Mouse (Mus musculus) adrenal gland, adult 2 months (tissue): Measurements from ENCODE around the gene Ptcd1. TPM values are rescaled to one million over a fixed set of nuclear protein-coding genes. Genes with fewer than 3 reads are reported as not detected.
"Not testable (repeated sequence)": the region's sequence is repeated elsewhere in the genome, so short reads cannot be mapped to it uniquely, and the experiment has no call there.

ENCODE experiments used
- DNase-seq: peaks from one replicate; pipeline ENCODE4 v3.0.0; 2021
- polyA plus RNA-seq: library from polyadenylated mRNA; depleted of rRNA; stranded (reverse); fragments of >200 nt; gene quantifications from 2 replicates; pipeline ENCODE4 v1.2.3, GENCODE M21; 2012; rRNA removed
- total RNA-seq, 2 experiments: library from RNA; stranded (reverse); gene quantifications; 2 replicates each; pipeline ENCODE4 v1.2.3; 2021

The Ptcd1 gene
- total and polyA plus RNA-seq, 3 experiments = 23.8 to 25.8 (median 24.4) TPM

GRCm38 (mm10) chr5:145114071-145114605, 52.8 kb downstream of the Ptcd1 start, which contains the start of gene Arpc1b:
Gene Arpc1b, plus strand, starts transcription at chr5:145114215.
- DNase-seq = peak; percentile 88

DNA sequence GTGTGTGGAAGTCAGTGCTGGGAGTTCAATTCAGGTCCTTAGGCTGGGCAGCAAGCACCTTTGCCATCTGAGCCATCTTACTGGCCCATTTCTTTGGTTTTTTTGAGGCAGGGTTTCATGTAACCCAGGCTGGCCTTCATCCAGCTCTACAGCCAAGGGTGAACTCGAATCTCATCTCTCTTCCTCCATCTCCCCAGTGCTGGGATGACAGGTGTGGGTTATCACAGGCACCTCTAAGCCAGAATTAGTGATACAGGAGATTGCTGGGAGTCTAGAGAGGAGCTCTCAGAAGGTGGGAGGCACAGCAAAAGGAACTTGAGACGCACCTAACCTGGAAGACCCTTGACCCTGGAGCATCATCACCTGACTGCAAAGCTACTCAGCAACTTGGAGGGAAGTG, 53.5 kb downstream of the Ptcd1 start:
- no peak for DNase-seq

GRCm38 (mm10) chr5:145112566-145112965, 54.3 kb downstream of the Ptcd1 start:
- peak; percentile 70 for DNase-seq

DNA sequence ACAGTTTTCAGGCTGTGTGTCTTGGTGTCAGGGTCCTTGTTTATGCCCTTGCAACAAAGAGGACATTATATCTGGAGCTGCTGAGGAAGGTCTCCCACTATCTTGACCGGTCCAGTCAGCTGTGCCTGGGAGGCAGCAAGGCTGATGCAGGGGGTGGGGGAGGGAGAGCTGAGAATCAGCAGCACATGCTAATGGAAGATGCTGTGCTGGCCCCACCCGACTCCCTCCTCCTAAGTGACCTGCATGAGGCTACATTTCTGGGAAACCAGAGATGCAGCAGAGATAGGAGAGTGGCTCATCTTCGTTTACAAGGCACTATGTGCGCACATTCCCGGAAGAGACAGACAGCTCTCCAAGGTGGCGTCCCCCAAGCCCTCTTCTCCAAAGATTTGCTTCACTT, 56.5 kb downstream of the Ptcd1 start:
- DNase-seq = no peak

DNA sequence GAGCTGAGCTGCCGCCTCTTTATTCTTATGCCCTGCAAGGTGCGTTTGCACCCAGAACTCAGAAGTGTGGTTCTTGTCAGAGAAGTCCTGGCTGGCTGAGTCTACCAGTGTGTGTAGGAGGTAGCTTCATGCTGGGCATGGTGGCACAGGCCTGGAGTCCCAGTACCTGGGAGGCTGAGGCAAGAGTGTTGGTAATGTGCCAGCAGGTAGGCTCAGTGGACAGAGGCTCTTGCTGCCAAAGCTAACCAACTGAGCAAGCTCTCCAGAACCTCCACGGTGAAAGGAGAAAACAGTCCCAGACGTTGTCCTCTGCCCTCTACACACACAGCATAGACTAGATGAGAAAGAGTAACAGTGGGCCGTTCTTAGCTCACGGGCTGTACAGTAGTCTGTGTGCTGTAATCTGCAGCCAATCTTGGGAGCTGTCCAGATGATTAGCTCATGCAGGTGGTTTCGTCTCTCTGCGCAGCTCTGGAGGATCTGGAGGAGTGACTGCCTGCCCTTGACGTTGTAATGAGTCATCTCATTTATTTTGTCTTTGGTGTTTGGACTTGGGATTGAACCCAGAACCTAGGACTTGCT, 61.1 kb downstream of the Ptcd1 start:
- peak; percentile 71 for DNase-seq

DNA sequence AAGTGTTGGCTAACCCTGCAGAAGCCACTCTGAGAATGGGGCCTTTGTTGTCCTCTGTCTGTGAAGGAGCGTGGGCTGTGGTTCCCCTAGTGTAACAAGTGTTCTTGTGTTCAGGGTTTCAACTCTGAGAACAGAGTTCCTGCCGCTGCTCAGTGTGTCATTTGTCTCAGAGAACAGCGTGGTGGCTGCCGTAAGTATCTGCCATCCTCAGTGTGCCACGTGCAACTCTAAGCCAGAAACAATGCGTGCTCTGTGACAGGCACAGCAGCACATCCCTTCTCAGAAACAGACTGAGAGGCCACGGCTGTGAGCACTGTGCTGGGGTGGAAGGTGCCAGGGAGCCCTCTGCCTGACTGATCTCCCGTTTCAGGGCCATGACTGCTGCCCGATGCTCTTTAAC, 62.6 kb downstream of the Ptcd1 start:
- no peak for DNase-seq

- no peak for DNase-seq
These were observed 64.2 kb downstream of the Ptcd1 start for GRCm38 (mm10) chr5:145102706-145103105.

DNA sequence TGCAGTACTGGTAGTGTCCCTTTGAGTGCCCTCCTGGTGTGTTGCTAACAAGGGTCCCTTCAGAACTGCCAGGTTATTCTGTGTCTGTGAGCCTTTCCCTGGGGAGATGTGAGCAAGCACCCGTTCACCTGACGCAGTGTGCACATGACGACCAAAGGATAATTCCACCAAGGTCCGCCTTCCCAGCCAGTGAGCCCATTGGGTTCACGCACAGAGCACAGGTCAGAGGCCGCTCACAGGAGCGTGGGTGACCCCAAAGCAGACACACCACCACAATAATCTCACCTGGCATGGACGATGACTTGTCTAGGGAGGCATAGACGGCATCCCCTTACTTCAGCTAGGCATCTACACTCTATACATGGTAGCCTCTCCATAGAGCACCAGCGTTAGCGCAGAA, 65.5 kb downstream of the Ptcd1 start:
- not testable (repeated sequence) for DNase-seq

DNA sequence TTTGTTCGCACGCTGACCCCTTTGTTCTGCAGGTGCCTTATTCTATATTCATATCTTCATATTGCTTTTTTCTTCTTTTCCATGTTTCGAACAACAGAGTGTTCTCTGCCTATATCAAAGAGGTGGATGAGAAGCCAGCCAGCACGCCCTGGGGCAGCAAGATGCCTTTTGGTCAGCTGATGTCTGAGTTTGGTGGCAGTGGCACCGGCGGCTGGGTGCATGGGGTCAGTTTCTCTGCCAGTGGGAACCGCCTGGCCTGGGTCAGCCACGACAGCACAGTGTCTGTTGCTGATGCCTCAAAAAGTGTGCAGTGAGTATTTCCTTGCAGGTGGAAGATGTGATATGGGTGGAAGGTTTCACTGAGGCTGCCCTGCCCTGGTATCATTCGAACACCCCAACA, 65.9 kb downstream of the Ptcd1 start:
- no peak for DNase-seq

GRCm38 (mm10) chr5:145098340-145098821, 68.5 kb downstream of the Ptcd1 start:
- DNase-seq = no peak

Other genes starting within 250 kb of the Ptcd1 start
- 10 to 100 TPM; 19.5 to 21.6 TPM for gene Smurf1, start 201.3 kb downstream of the Ptcd1 start, total RNA-seq
- gene Smurf1, start 201.3 kb downstream of the Ptcd1 start, polyA plus RNA-seq = 18.6 and 20.7 TPM in 2 replicates
- gene Gm4871, start 134.4 kb downstream of the Ptcd1 start, total RNA-seq = not detected
- not detected in 2 replicates for gene Gm4871, start 134.4 kb downstream of the Ptcd1 start, polyA plus RNA-seq
- gene 1700018F24Rik, start 124.1 kb downstream of the Ptcd1 start, total RNA-seq = not detected
- gene 1700018F24Rik, start 124.1 kb downstream of the Ptcd1 start, polyA plus RNA-seq = not detected in 2 replicates
- gene Arpc1a, start 83.3 kb downstream of the Ptcd1 start, total RNA-seq = 100 to 1,000 TPM; 111 to 129 TPM
- gene Arpc1a, start 83.3 kb downstream of the Ptcd1 start, polyA plus RNA-seq = 70.9 and 78.6 TPM in 2 replicates
- not detected for gene Kpna7, start 83.1 kb downstream of the Ptcd1 start, total RNA-seq
- not detected in 2 replicates for gene Kpna7, start 83.1 kb downstream of the Ptcd1 start, polyA plus RNA-seq
- 100 to 1,000 TPM; 212 to 236 TPM for gene Arpc1b, start 52.9 kb downstream of the Ptcd1 start, total RNA-seq
- gene Arpc1b, start 52.9 kb downstream of the Ptcd1 start, polyA plus RNA-seq = 450 and 491 TPM in 2 replicates
- gene Pdap1, start 26.9 kb downstream of the Ptcd1 start, total RNA-seq = 10 to 100 TPM; 86.5 to 87.6 TPM
- 29.6 and 33.6 TPM in 2 replicates for gene Pdap1, start 26.9 kb downstream of the Ptcd1 start, polyA plus RNA-seq
- 100 to 1,000 TPM; 103 to 113 TPM for gene Bud31, start 26.7 kb downstream of the Ptcd1 start, total RNA-seq
- gene Bud31, start 26.7 kb downstream of the Ptcd1 start, polyA plus RNA-seq = 26.2 and 27.3 TPM in 2 replicates
- 10 to 100 TPM; 19.8 to 20.1 TPM for gene Cpsf4, start 105 bp upstream of the Ptcd1 start, total RNA-seq
- gene Cpsf4, start 105 bp upstream of the Ptcd1 start, polyA plus RNA-seq = 15.2 and 16.8 TPM in 2 replicates
- gene Atp5j2, start 25.0 kb upstream of the Ptcd1 start, total RNA-seq = 100 to 1,000 TPM; 500 to 593 TPM
- 43.5 and 53.7 TPM in 2 replicates for gene Atp5j2, start 25.0 kb upstream of the Ptcd1 start, polyA plus RNA-seq
- gene Zkscan14, start 34.8 kb upstream of the Ptcd1 start, total RNA-seq = 1 to 10 TPM; 8.4 to 9.2 TPM
- 1.1 and 1.2 TPM in 2 replicates for gene Zkscan14, start 34.8 kb upstream of the Ptcd1 start, polyA plus RNA-seq
- gene Zkscan5, start 37.5 kb upstream of the Ptcd1 start, total RNA-seq = 10 to 100 TPM; 11.2 to 13.5 TPM
- 3.2 and 3.6 TPM in 2 replicates for gene Zkscan5, start 37.5 kb upstream of the Ptcd1 start, polyA plus RNA-seq
- 10 to 100 TPM; 47.0 to 56.5 TPM for gene Zfp655, start 64.6 kb upstream of the Ptcd1 start, total RNA-seq
- 9.8 and 10.9 TPM in 2 replicates for gene Zfp655, start 64.6 kb upstream of the Ptcd1 start, polyA plus RNA-seq
- 10 to 100 TPM; 11.5 to 17.7 TPM for gene Zscan25, start 113.4 kb upstream of the Ptcd1 start, total RNA-seq
- gene Zscan25, start 113.4 kb upstream of the Ptcd1 start, polyA plus RNA-seq = 13.8 and 16.3 TPM in 2 replicates
- not detected for gene Cyp3a57, start 178.2 kb upstream of the Ptcd1 start, total RNA-seq
- gene Cyp3a57, start 178.2 kb upstream of the Ptcd1 start, polyA plus RNA-seq = not detected in 2 replicates